ENCODE assay signal across 23 mouse cellular contexts in genomic region chr11:88522114-88522513, GRCm38 (mm10).
DNase-seq lines count a peak whose midpoint lies in the region; ATAC-seq and TF ChIP-seq lines count a peak whose summit lies in the region.
"Had no signal": no experiment of that assay in that cellular context is flagged by ENCODE, and none has a peak within 500 bp of the region (broad histone marks: within the 10 kb centered on the region; RNA-seq: fewer than 3 reads in every experiment).

No protein-coding gene starts in this region.

- 0 out of 2 replicates have a peak overlapping the region, but pooled peaks have one; percentile 22 for H3K27ac ChIP-seq in embryonic facial prominence, embryonic 13.5 days
- no peak overlapping the region for H3K27ac ChIP-seq in embryonic facial prominence, embryonic 10.5 days (replicated peaks)
- H3K27ac ChIP-seq in heart, embryonic 15.5 days: peak overlapping the region; percentile 39; the same call in 1 of the 2 replicates
- no peak overlapping the region for H3K27ac ChIP-seq in liver, adult 2 months (replicated peaks; ENCODE audit: insufficient read depth, low read depth, low read length)
- no peak overlapping the region for H3K27ac ChIP-seq in liver, embryonic 11.5 days (ENCODE audit: low read depth, low read length)
- 0 out of 2 replicates have a peak overlapping the region, but pooled peaks have one; percentile 18 for H3K27ac ChIP-seq in embryonic facial prominence, embryonic 15.5 days (replicated peaks)
- H3K27ac ChIP-seq: forebrain, embryonic 15.5 days; kidney, postnatal 0 days; limb, embryonic 13.5 days; liver, embryonic 15.5 days had no signal

- H3K4me2 ChIP-seq in embryonic facial prominence, embryonic 13.5 days: no peak overlapping the region
- H3K4me2 ChIP-seq in heart, embryonic 15.5 days: no peak overlapping the region
- H3K4me2 ChIP-seq in liver, embryonic 11.5 days: no peak overlapping the region
- no peak overlapping the region for H3K4me2 ChIP-seq in embryonic facial prominence, embryonic 15.5 days (replicated peaks)
- H3K4me2 ChIP-seq: forebrain, embryonic 15.5 days; limb, embryonic 13.5 days; liver, embryonic 15.5 days had no signal

- no peak for TF ChIP-seq POLR2A in liver, adult 2 months (IDR thresholded peaks at IDR 0.05; ENCODE audit: extremely low read depth, insufficient read depth, low read length)

- no peaks in the 10 kb centered on the region for H3K9me3 ChIP-seq in embryonic facial prominence, embryonic 13.5 days
- H3K9me3 ChIP-seq in embryonic facial prominence, embryonic 10.5 days: no peaks in the 10 kb centered on the region
- no peaks in the 10 kb centered on the region for H3K9me3 ChIP-seq in heart, embryonic 15.5 days (replicated peaks)
- H3K9me3 ChIP-seq in liver, embryonic 11.5 days (ENCODE audit: control insufficient read depth, low read length): no peaks in the 10 kb centered on the region
- no peaks in the 10 kb centered on the region for H3K9me3 ChIP-seq in embryonic facial prominence, embryonic 15.5 days (replicated peaks)
- H3K9me3 ChIP-seq: forebrain, embryonic 15.5 days; limb, embryonic 13.5 days; liver, embryonic 15.5 days had no signal

- intact Hi-C loops in heart, postnatal 25 days (cut with DNase I): loop anchor here (5.0 kb wide), 1 partner anchor 35 kb away; no protein-coding TSS in a partner anchor

- no peak overlapping the region for H3K4me3 ChIP-seq in embryonic facial prominence, embryonic 13.5 days
- no peak overlapping the region for H3K4me3 ChIP-seq in embryonic facial prominence, embryonic 10.5 days
- H3K4me3 ChIP-seq in heart, embryonic 15.5 days: no peak overlapping the region
- no peak overlapping the region for H3K4me3 ChIP-seq in liver, adult 2 months (ENCODE audit: insufficient read depth, low read depth, low read length)
- H3K4me3 ChIP-seq in liver, embryonic 11.5 days (ENCODE audit: low read depth, low read length): no peak overlapping the region
- no peak overlapping the region for H3K4me3 ChIP-seq in embryonic facial prominence, embryonic 15.5 days (replicated peaks)
- H3K4me3 ChIP-seq: forebrain, embryonic 15.5 days; limb, embryonic 13.5 days; liver, embryonic 15.5 days had no signal

- no peak for TF ChIP-seq CTCF in liver, adult 2 months (IDR thresholded peaks at IDR 0.05; ENCODE audit: low read depth, low read length)

- H3K27me3 ChIP-seq in embryonic facial prominence, embryonic 13.5 days: no peaks in the 10 kb centered on the region
- no peaks in the 10 kb centered on the region for H3K27me3 ChIP-seq in embryonic facial prominence, embryonic 10.5 days (replicated peaks; ENCODE audit: low read depth, poor library complexity, severe bottlenecking)
- H3K27me3 ChIP-seq in heart, embryonic 15.5 days: no peaks in the 10 kb centered on the region
- no peaks in the 10 kb centered on the region for H3K27me3 ChIP-seq in liver, adult 2 months (ENCODE audit: control insufficient read depth, insufficient read depth, low read length)
- H3K27me3 ChIP-seq in liver, embryonic 11.5 days (replicated peaks; ENCODE audit: control insufficient read depth, insufficient read depth, low read length): no peaks in the 10 kb centered on the region
- H3K27me3 ChIP-seq in embryonic facial prominence, embryonic 15.5 days: no peaks in the 10 kb centered on the region
- H3K27me3 ChIP-seq: forebrain, embryonic 15.5 days; limb, embryonic 13.5 days; liver, embryonic 15.5 days had no signal

- ATAC-seq in embryonic facial prominence, embryonic 13.5 days (ENCODE audit: insufficient number of reproducible peaks, insufficient read depth, low FRiP score, low TSS enrichment, low read depth): no peak
- no peak for ATAC-seq in heart, embryonic 15.5 days (replicated peaks; ENCODE audit: insufficient number of reproducible peaks, insufficient read depth, low FRiP score, low read depth)
- no peak for ATAC-seq in liver, embryonic 11.5 days (replicated peaks; ENCODE audit: low FRiP score)
- no peak for ATAC-seq in embryonic facial prominence, embryonic 15.5 days (ENCODE audit: insufficient number of reproducible peaks, low FRiP score, low TSS enrichment, low read depth)
- ATAC-seq: activated CD4-positive, CD25-positive, alpha-beta regulatory T cell, adult 4 months; forebrain, embryonic 15.5 days had no signal

- 0 out of 2 replicates have a peak, but pooled peaks cover 3% of the 10 kb centered on the region for H3K36me3 ChIP-seq in embryonic facial prominence, embryonic 13.5 days
- H3K36me3 ChIP-seq in embryonic facial prominence, embryonic 10.5 days (replicated peaks): peaks cover 37% of the 10 kb centered on the region
- no peaks in the 10 kb centered on the region for H3K36me3 ChIP-seq in heart, embryonic 15.5 days
- H3K36me3 ChIP-seq in liver, adult 2 months (ENCODE audit: control insufficient read depth, insufficient read depth, low read length): no peaks in the 10 kb centered on the region
- H3K36me3 ChIP-seq in liver, embryonic 11.5 days (ENCODE audit: control insufficient read depth, insufficient read depth, low read length): no peaks in the 10 kb centered on the region
- no peaks in the 10 kb centered on the region for H3K36me3 ChIP-seq in embryonic facial prominence, embryonic 15.5 days
- H3K36me3 ChIP-seq: forebrain, embryonic 15.5 days; limb, embryonic 13.5 days; liver, embryonic 15.5 days had no signal

- 61% methylated on average over 5 of the region's 5 CpGs for WGBS in embryonic facial prominence, embryonic 13.5 days
- 80% methylated on average over 5 of the region's 5 CpGs for WGBS in embryonic facial prominence, embryonic 10.5 days
- WGBS in heart, embryonic 15.5 days: 41% methylated on average over 5 of the region's 5 CpGs
- 85% methylated on average over 5 of the region's 5 CpGs for WGBS in liver, adult 2 months
- WGBS in liver, embryonic 11.5 days: 61% methylated on average over 5 of the region's 5 CpGs
- WGBS in embryonic facial prominence, embryonic 15.5 days: 68% methylated on average over 5 of the region's 5 CpGs

- no peak for DNase-seq in embryonic facial prominence, embryonic 10.5 days (ENCODE audit: low spot score)
- no peak for DNase-seq in heart, postnatal 25 days (ENCODE audit: low spot score)
- peak; percentile 28 for DNase-seq in liver, adult 2 months (ENCODE audit: extremely low read depth, low read depth, low spot score)
- no peak for DNase-seq in liver, embryonic 11.5 days (ENCODE audit: low spot score)
- no peak for DNase-seq in spleen, postnatal 10 days (ENCODE audit: low spot score in 2 of 2)
- DNase-seq: adrenal gland, adult 8-10 months; cerebellum, adult 18-20 months; cerebellum, postnatal 14 days; embryo, embryonic 11 days; gastrocnemius, postnatal 14 days; heart, adult 18-20 months; kidney, adult 11 months; layer of hippocampus, adult 9-11 months; lung, postnatal 4 days; thymus, postnatal 14 days had no signal

- H3K79me2 ChIP-seq in liver, adult 2 months (ENCODE audit: control insufficient read depth, insufficient read depth, low read length): peaks cover 3% of the 10 kb centered on the region; the same call in 1 of the 2 replicates

- peaks cover 63% of the 10 kb centered on the region for H3K4me1 ChIP-seq in embryonic facial prominence, embryonic 13.5 days
- H3K4me1 ChIP-seq in embryonic facial prominence, embryonic 10.5 days: peaks cover 63% of the 10 kb centered on the region
- H3K4me1 ChIP-seq in heart, embryonic 15.5 days (replicated peaks): peaks cover 70% of the 10 kb centered on the region
- peaks cover 9% of the 10 kb centered on the region for H3K4me1 ChIP-seq in liver, adult 2 months (ENCODE audit: control insufficient read depth, insufficient read depth, low read length)
- peaks cover 32% of the 10 kb centered on the region for H3K4me1 ChIP-seq in liver, embryonic 11.5 days (replicated peaks; ENCODE audit: control insufficient read depth, insufficient read depth, low read length)
- H3K4me1 ChIP-seq in embryonic facial prominence, embryonic 15.5 days: peaks cover 55% of the 10 kb centered on the region

- H3K9ac ChIP-seq in embryonic facial prominence, embryonic 13.5 days: no peak overlapping the region
- no peak overlapping the region for H3K9ac ChIP-seq in heart, embryonic 15.5 days
- no peak overlapping the region for H3K9ac ChIP-seq in liver, adult 2 months (ENCODE audit: low read depth, low read length)
- no peak overlapping the region for H3K9ac ChIP-seq in liver, embryonic 11.5 days (ENCODE audit: low read depth, low read length)
- no peak overlapping the region for H3K9ac ChIP-seq in embryonic facial prominence, embryonic 15.5 days
- H3K9ac ChIP-seq: forebrain, embryonic 15.5 days; limb, embryonic 13.5 days; liver, embryonic 15.5 days had no signal

Comparison
In these comparisons a context has a peak if more than half of its experiments do, and no peak if none do; other contexts are left out.
1. H3K27ac ChIP-seq: peak in embryonic facial prominence, embryonic 13.5 days (single experiment), heart, embryonic 15.5 days (single experiment) and embryonic facial prominence, embryonic 15.5 days (single experiment); none in embryonic facial prominence, embryonic 10.5 days (single experiment), liver, adult 2 months (single experiment) and liver, embryonic 11.5 days (single experiment).